Mouse (Mus musculus) hematopoietic stem cell, adult 5-6 weeks (primary cell): ENCODE measurements around the gene I830077J02Rik. TPM values are rescaled to one million over a fixed set of nuclear protein-coding genes. Genes with fewer than 3 reads are reported as not detected.
"Not testable (repeated sequence)": the region's sequence is repeated elsewhere in the genome, so short reads cannot be mapped to it uniquely, and the experiment has no call there.

ENCODE experiments used
- ATAC-seq, 2 experiments: fragments of 125-278 bp in 1 of 2; replicated peaks in 1 of 2; 2 replicates each; pipeline ENCODE4 v1.8.0; 2016 to 2017; ENCODE audit warnings: inconsistent platforms in 2 of 2, mild to moderate bottlenecking in 2 of 2, moderate number of reproducible peaks in 2 of 2, low read depth in 1 of 2, moderate TSS enrichment in 1 of 2; ENCODE audit not compliant: low FRiP score in 2 of 2, poor library complexity in 2 of 2, severe bottlenecking in 2 of 2, insufficient read depth in 1 of 2, low TSS enrichment in 1 of 2
- total RNA-seq: library from RNA; stranded (forward); fragments of 172-1452, 232-1000 nt; gene quantifications from 2 replicates; pipeline ENCODE4 v1.2.3, GENCODE M21; 2017

I830077J02Rik gene
- total RNA-seq, 1 experiment from 2014 or later: 3.9 TPM

DNA sequence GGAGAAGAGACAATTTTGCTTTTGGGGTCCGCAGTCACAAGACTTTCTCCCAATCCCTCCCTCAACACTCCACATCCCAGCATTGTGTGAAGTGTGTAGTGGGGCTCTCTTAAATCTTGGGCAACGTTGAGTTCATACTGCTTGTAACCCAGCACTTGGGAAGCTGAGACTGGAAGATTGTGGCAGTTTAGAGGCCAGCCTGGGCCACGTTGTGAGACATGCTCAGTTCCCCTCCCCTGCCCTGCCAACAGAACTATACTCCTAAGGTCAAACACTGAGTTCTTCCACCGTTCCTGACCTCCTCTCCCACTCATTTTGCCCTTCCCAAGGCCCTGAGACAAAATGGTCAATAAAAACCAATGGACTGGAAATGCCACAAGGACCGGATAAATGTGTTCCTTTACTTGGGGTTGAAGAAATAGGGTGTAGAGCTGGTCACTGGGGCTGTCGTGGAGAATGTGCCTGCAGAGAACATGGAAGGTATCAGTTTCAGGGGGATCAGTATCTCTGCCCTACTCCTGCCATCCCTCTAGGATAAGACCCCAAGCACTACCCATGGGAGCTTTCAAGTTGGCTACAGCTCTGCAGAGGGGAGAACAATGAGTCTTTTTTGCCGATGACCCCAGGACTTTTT, 4.8 kb downstream of the I830077J02Rik start:
- ATAC-seq: no peak

DNA sequence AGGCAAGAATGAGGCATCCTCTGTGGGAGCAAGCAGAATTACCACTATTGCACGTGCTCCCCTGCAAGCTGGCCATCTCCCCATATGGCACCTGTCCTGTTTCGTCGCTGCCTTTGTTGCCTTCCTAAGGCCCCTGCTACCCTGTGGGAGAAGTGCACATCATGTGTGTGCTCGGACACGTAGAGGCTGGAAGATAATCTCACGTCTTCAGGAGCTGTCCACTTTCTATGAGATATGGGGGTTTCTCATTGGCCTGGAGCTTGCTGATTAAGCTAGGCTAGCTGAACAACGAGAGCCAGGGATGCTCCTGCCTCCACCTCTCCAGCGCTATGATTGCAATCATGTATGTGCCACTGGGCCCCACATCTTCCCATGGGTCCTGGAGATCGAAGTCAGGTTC, 7.8 kb downstream of the I830077J02Rik start:
- no peak for ATAC-seq

DNA sequence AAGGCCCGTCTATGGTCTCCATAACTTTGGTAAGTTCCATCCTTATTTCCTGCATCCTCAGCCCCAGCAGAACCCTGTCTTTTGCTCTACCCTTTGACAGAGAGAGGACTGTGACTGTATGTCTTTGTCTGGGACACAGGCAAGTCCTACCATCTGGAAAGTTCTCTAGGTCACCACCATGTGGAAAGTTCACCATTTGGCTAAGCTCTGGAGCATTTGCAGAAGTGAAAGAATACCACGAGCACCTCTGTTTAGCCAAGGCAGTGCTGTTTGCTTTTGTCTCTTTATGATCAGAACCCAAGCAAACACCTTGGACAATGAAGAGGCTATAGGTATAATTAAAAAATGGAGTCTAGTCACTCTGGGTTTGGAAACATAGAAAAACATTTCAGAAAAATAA, 10.5 kb downstream of the I830077J02Rik start:
- peak in 1 of 2 experiments; percentile 19; a peak in 1 of 4 replicates for ATAC-seq

DNA sequence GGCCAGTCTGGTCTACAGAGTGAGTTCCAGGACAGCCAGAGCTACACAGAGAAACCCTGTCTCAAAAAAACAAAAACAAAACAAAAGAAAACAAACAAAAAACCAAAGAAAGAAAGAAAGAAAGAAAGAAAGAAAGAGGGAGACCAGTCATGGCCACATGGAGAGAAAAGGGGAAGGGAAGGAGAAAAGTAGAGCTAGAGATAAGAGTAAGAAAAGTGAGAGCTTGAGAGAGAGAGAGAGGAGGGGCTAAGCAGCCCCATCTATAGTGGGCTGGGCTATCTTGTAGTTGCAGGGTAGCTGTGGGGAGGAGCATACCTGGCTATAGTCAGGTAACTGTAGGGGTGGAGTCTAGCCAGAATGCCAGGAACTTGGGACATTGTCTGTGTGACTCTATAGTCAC, 11.7 kb downstream of the I830077J02Rik start:
- not testable (repeated sequence) for ATAC-seq

GRCm38 (mm10) chr3:105918355-105918745, 14.1 kb downstream of the I830077J02Rik start:
- no peak for ATAC-seq

DNA sequence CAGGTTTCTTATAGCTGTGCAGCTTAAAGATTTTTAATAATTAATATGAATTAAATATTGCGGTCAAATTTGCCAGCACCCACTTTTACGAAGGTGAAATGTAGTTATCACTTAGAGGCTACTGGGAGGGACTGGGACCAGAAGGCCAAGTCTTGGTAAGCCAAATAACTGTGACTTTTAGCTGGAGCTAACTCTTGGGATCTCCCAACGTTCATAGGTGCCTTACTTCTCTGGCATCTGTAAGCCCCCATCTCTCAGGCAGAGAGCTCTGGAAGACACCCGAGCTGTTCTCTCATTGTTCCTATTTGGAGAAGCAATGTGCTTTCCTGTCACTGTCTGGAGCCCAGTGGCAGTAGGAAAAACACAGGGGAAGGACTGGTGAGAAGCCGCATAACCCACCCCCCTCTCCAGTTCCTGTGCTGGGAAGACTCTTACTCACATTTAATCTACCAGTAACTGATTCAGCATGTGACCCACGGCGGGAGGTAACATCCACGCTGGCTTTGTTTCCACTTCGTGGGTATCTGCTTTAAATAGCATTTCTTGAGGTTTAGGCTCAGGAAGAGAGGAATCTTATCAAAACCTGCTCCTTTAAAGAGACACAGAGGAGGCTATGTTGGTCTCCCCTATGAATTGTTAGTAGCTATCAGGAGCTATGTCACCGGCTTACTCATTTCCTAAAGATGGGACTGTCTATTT, 14.7 kb downstream of the I830077J02Rik start:
- ATAC-seq: 0 out of 4 replicates have a peak, but pooled peaks of 1 of the 2 experiments have one; percentile 11

DNA sequence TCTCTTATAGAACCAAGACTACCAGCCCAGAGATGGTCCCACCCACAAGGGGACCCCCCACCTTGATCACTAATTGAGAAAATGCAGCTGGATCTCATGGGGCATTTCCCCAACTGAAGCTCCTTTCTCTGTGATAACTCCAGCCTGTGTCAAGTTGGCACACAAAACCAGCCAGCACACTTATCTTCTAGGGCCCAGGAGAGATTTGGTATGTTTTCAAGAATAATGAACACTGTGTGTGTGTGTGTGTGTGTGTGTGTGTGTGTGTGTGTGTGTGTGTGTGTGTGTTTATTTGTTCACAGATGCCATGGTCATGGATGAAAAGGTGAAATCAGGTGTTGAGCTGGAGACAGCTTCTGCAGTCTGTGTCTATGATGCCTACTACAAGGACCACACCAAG, 16.0 kb downstream of the I830077J02Rik start:
- ATAC-seq: not testable (repeated sequence)

DNA sequence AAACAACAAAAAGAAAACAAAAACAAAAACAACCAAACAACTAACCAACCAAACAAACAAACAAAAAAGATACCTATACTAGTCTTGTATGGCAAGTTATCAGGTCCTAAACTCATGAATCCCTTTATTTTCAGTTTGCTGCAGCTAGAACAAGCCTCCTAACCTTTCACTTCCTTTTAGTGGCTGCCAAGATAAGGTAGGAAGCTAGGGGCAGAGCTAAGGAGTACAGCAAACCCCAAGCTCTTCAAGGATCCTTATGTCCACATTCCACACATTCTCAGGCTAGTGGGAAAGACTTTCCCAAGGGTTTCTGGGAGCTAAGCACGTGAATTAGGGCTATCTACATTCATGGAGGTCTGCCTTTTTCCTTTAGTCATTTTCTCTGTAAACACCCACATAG, 17.2 kb downstream of the I830077J02Rik start:
- no peak for ATAC-seq

DNA sequence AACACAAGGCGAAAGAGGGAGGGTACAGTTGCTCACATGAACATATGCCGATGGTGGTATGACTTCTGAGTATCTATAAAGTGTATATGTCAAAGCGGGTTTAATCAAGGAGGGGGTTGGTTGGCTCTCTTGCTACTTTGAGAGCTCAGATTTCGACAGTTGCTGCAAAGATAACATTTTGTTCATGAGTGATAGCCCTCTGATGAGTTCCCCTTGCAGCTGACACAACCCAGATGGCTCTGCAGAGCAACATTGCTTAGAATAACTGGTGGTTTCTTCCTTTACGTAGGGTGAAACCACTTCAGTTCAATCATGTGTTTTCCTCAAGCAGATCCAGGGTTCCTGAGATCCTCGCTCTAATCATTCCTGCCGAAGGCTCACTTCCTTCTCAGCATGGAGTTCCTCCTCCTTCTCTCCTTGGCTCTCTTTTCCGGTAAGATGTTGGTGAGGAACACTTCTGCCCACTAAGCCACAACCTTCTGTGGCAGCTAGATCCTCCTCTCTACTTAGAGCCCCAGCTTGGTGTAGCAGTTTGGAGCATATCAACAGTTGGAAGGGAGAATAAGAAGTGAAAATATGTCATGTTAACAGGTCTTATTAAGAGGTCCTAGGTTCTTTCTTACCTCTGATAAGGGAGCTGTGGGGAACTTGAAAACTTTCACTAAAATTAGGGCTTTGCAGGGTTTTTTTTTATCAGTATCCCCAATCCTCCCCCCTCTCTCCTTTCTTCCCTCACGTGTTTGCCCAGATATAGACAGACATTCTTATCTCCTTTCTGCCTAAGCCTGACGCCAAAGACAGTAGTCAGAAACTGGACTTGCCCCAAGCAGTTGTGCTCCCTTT, 18.4 kb downstream of the I830077J02Rik start:
- peak; percentile 19 to 48; a peak in 2 of 4 replicates for ATAC-seq

- ATAC-seq: no peak
These were observed 20.2 kb downstream of the I830077J02Rik start for GRCm38 (mm10) chr3:105912097-105912880.

DNA sequence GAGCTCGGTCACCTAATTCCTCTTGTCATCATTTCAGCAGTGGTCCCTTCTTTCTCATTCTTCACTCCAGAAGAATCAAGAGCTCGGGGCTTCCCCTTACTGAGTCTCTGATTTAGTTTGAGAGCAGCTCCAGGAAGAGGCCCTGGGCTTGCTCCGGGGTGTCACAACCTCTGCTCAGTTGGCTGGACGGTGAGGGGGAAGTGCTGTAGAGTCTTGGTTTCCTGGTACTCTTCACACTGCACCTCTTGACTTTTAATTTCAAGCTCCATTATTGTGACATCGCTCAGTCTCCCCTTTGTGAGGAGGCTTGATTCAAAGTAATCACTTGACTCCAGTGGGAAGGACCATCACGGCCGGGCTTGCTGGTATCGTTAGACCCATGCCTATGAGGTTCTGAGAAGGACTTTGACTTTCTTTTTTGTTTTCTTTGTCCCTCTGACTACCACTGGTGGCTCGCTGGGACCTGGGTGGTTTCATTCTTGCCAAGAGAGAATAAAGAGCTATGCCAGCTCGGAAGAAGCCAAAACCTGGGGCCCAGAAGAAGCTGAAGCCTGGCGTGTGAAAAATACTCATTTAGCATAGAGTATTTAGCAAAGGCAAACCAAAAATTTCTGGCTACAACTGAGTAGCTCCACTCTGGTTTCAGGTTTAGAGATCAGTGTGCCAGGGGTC, 21.8 kb downstream of the I830077J02Rik start:
- ATAC-seq: peak; percentile 84 to 87

GRCm38 (mm10) chr3:105908976-105909375, 23.5 kb downstream of the I830077J02Rik start:
- ATAC-seq: no peak

GRCm38 (mm10) chr3:105907956-105908655, 24.4 kb downstream of the I830077J02Rik start:
- ATAC-seq: no peak

- no peak for ATAC-seq
These were observed 27.7 kb downstream of the I830077J02Rik start for GRCm38 (mm10) chr3:105904721-105905120.

DNA sequence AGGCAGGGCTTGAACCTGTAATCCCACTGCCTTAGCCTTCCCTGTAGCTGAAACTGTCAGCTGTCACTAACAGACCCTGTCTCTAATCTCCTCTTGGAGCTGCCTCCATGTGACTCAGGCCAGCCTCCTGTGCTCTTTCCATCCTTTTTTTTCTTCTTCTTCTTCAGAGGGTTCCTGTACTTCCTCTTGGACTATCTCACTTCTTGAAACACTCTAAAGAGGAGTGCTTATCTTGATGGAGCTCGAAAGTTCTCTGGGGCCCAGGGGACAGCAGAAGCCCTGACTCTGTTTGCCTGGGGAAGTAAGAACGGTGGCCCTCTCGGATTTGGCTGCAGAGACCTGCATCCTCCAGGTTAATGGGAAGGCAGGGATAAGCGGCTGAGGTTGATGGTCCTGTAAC, 28.3 kb downstream of the I830077J02Rik start:
- no peak for ATAC-seq

DNA sequence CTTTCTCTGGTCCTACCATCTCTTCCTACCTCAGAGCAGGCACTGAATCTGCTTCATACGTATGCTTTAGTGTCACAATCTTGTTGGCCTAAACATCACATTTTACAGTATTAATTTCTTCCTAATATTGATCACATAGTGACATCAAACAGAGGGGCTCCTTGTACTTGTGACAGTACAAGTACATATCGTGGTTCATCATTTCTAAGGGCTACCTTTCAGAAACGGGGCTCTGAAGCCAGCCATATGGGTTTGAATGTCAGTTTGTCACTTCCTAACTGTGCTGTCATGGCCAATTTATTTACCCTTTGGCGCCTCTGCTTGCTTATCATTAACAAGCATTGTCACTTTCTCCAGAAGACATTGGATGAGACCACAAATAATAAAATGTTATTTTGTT, 31.0 kb downstream of the I830077J02Rik start:
- ATAC-seq: no peak
